Mouse (Mus musculus) heart, postnatal 4 days (tissue): ENCODE measurements around the gene Gpa33. TPM values are rescaled to one million over a fixed set of nuclear protein-coding genes. Genes with fewer than 3 reads are reported as not detected.

Experiments
- DNase-seq: peaks from one replicate; pipeline ENCODE4 v3.0.0; 2021
- total RNA-seq, 2 experiments: library from RNA; stranded (reverse); gene quantifications; 2 replicates each; pipeline ENCODE4 v1.2.3; 2021

Gene Gpa33
- total RNA-seq, 2 experiments from 2014 or later = not detected

- DNase-seq = no peak
These were observed 35.1 kb downstream of the Gpa33 start for GRCm38 (mm10) chr1:166165159-166165558.

- no peak for DNase-seq
These were observed 37.4 kb downstream of the Gpa33 start for GRCm38 (mm10) chr1:166167405-166167804.

GRCm38 (mm10) chr1:166168017-166168416 is 38.0 kb downstream of the Gpa33 start:
- DNase-seq = no peak

- DNase-seq = no peak
These were observed 39.7 kb downstream of the Gpa33 start for GRCm38 (mm10) chr1:166169713-166170112.

GRCm38 (mm10) chr1:166170852-166171251 is 40.8 kb downstream of the Gpa33 start:
- DNase-seq = no peak

- no peak for DNase-seq
These were observed 43.0 kb downstream of the Gpa33 start for GRCm38 (mm10) chr1:166172992-166173391.

GRCm38 (mm10) chr1:166173621-166174020 is 43.6 kb downstream of the Gpa33 start:
- no peak for DNase-seq

- DNase-seq = no peak
These were observed 51.5 kb downstream of the Gpa33 start for GRCm38 (mm10) chr1:166181510-166181909.

GRCm38 (mm10) chr1:166182952-166183627 is 53.1 kb downstream of the Gpa33 start:
- peak; percentile 43 for DNase-seq

- no peak for DNase-seq
These were observed 54.6 kb downstream of the Gpa33 start for GRCm38 (mm10) chr1:166184391-166185229.

- DNase-seq = no peak
These were observed 55.3 kb downstream of the Gpa33 start for GRCm38 (mm10) chr1:166185357-166185756.

GRCm38 (mm10) chr1:166189821-166190220 is 59.8 kb downstream of the Gpa33 start:
- DNase-seq = no peak

GRCm38 (mm10) chr1:166204171-166204570 is 74.1 kb downstream of the Gpa33 start:
- no peak for DNase-seq

- DNase-seq = no peak
These were observed 75.1 kb downstream of the Gpa33 start for GRCm38 (mm10) chr1:166205159-166205558.

GRCm38 (mm10) chr1:166209371-166209770 is 79.3 kb downstream of the Gpa33 start:
- no peak for DNase-seq

GRCm38 (mm10) chr1:166214181-166214580 is 84.1 kb downstream of the Gpa33 start:
- no peak for DNase-seq

Other genes starting within 250 kb of the Gpa33 start
- 10 to 100 TPM; 15.0 to 18.4 TPM for gene Pou2f1, start 127.6 kb upstream of the Gpa33 start, total RNA-seq
- gene Dusp27, start 2.3 kb upstream of the Gpa33 start, total RNA-seq = 10 to 100 TPM; 60.0 to 68.2 TPM
- gene Mael, start 108.5 kb downstream of the Gpa33 start, total RNA-seq = not detected
- 1 to 10 TPM; 6.0 to 7.0 TPM for gene Ildr2, start 123.9 kb downstream of the Gpa33 start, total RNA-seq
- 10 to 100 TPM; 17.7 to 18.1 TPM for gene Tada1, start 248.9 kb downstream of the Gpa33 start, total RNA-seq